Mouse (Mus musculus): ENCODE data around the gene Tagln2.

GRCm38 (mm10) chr1:172490261-172490661 is 9.6 kb upstream of the Tagln2 start:
- TF ChIP-seq POLR2A (IDR thresholded peaks at IDR 0.05; ENCODE audit: control insufficient read depth in 1 of 2, insufficient read depth in 1 of 2, low read depth in 1 of 2, low read length in 2 of 2, poor library complexity in 1 of 2) (no peak), POLR2AphosphoS5 (IDR thresholded peaks at IDR 0.05; ENCODE audit: borderline replicate concordance, low read depth, low read length) (no peak), GATA1 (IDR thresholded peaks at IDR 0.05; ENCODE audit: low read depth, low read length) (no peak), SMC3 (IDR thresholded peaks at IDR 0.05; ENCODE audit: low read depth, low read length) (peak; percentile 90), CTCF (IDR thresholded peaks at IDR 0.05 in 2 of 3, conservative IDR thresholded peaks at IDR 0.05 in 1 of 3; ENCODE audit: control insufficient read depth in 1 of 3, insufficient read depth in 1 of 3, low read depth in 2 of 3, low read length in 3 of 3, poor library complexity in 1 of 3, severe bottlenecking in 1 of 3) (peak; percentile 91 to 98 (median 97)), NRF1 (IDR thresholded peaks at IDR 0.05; ENCODE audit: insufficient read depth, low read depth, low read length, poor library complexity, severe bottlenecking) (no peak)

Measured in MEL (cell line).